Mouse (Mus musculus) cerebellum, adult 2 months (tissue): ENCODE data around the gene Spag16. TPM values are rescaled to one million over a fixed set of nuclear protein-coding genes. Genes with fewer than 3 reads are reported as not detected.
"Not testable (repeated sequence)": the region's sequence is repeated elsewhere in the genome, so short reads cannot be mapped to it uniquely, and the experiment has no call there.

ENCODE experiments used
- DNase-seq, 2 experiments: peaks; one replicate each; pipeline ENCODE4 v3.0.0; 2021
- H3K27ac ChIP-seq: fragments of 200-500 bp; 2 replicates; pipeline ENCODE4 v1.5.1; 2012; ENCODE audit warnings: low read length, control low read depth, inconsistent platforms; ENCODE audit not compliant: insufficient read depth
- H3K27me3 ChIP-seq: fragments of 200-500 bp; 2 replicates; pipeline ENCODE4 v1.6.1; 2012; ENCODE audit warnings: inconsistent platforms, mild to moderate bottlenecking, low read length, moderate library complexity; ENCODE audit not compliant: control insufficient read depth, insufficient read depth
- H3K4me1 ChIP-seq: fragments of 200-500 bp; 2 replicates; pipeline ENCODE4 v1.6.1; 2011; ENCODE audit warnings: low read length; ENCODE audit not compliant: control insufficient read depth, insufficient read depth
- H3K4me3 ChIP-seq: fragments of 200-500 bp; replicated peaks from 2 replicates; pipeline ENCODE3; 2011; ENCODE audit warnings: mild to moderate bottlenecking, low read depth, low read length, control low read depth; ENCODE audit not compliant: insufficient read depth
- CTCF ChIP-seq: fragments of 200-500 bp; IDR thresholded peaks from 2 replicates; pipeline ENCODE4 v1.5.1; 2011; ENCODE audit warnings: low read depth, mild to moderate bottlenecking, control low read depth, low read length, moderate library complexity, borderline replicate concordance; ENCODE audit not compliant: insufficient read depth
- POLR2A ChIP-seq: fragments of 200-500 bp; IDR thresholded peaks from 2 replicates; pipeline ENCODE4 v1.6.1; 2011; ENCODE audit warnings: low read length, control low read depth, borderline replicate concordance; ENCODE audit not compliant: insufficient read depth
- WGBS: fragments of 180-500 bp; shearing (Covaris S2); methylation state at CpG from one replicate; pipeline ENCODE4 v1.1.7; 2018; 5-methylcytosine and 5-hydroxymethylcytosine counted together
- polyA plus RNA-seq: library from polyadenylated mRNA; depleted of rRNA; stranded (reverse); fragments of >200 nt; gene quantifications from 2 replicates; pipeline ENCODE4 v1.2.3, GENCODE M21; 2012; rRNA removed

Gene Spag16
- 0.61 and 1.7 TPM in 2 replicates for polyA plus RNA-seq

- DNase-seq = peak; percentile 7 to 8
- TF ChIP-seq POLR2A (no peak), CTCF (no peak)
- H3K4me3 ChIP-seq = no peak within 1 kb of the TSS
- WGBS = 8% methylated on average over 38 of the region's 38 CpGs
- H3K4me1 ChIP-seq = no peaks in the 10 kb centered on the region
- H3K27me3 ChIP-seq = no peaks in the 10 kb centered on the region; the same call in 1 of the 2 replicates
- no peak within 1 kb of the TSS for H3K27ac ChIP-seq
Observed at GRCm38 (mm10) chr1:69826806-69827703, at the start of gene Spag16. Gene Spag16 (plus strand): TSS chr1:69826970.

GRCm38 (mm10) chr1:69785129-69785528 lies 41.6 kb upstream of the Spag16 start:
- peak in 1 of 2 experiments; percentile 31 for DNase-seq
- TF ChIP-seq CTCF (no peak), POLR2A (no peak)
- Histone ChIP-seq H3K4me3 (no peak overlapping the region), H3K27me3 (no peaks in the 10 kb centered on the region), H3K4me1 (no peaks in the 10 kb centered on the region), H3K27ac (no peak overlapping the region)
- 2% methylated on average over 6 of the region's 6 CpGs for WGBS

- TF ChIP-seq POLR2A (no peak), CTCF (no peak)
- Histone ChIP-seq H3K27me3 (no peaks in the 10 kb centered on the region), H3K4me1 (no peaks in the 10 kb centered on the region), H3K4me3 (no peak overlapping the region), H3K27ac (no peak overlapping the region)
- DNase-seq = no peak
- 63% methylated on average over 6 of the region's 6 CpGs for WGBS
Observed at GRCm38 (mm10) chr1:69786716-69787115, 40.1 kb upstream of the Spag16 start.

GRCm38 (mm10) chr1:69787379-69787778 lies 39.4 kb upstream of the Spag16 start:
- no peak for DNase-seq
- no peak overlapping the region for H3K27ac ChIP-seq
- no peaks in the 10 kb centered on the region for H3K27me3 ChIP-seq
- WGBS = 63% methylated on average over 12 of the region's 12 CpGs
- H3K4me3 ChIP-seq = no peak overlapping the region
- no peak for TF ChIP-seq POLR2A
- H3K4me1 ChIP-seq = no peaks in the 10 kb centered on the region

- Histone ChIP-seq H3K27me3 (no peaks in the 10 kb centered on the region), H3K27ac (no peak overlapping the region), H3K4me1 (no peaks in the 10 kb centered on the region), H3K4me3 (no peak overlapping the region)
- TF ChIP-seq CTCF (peak; percentile 61), POLR2A (no peak)
- 29% methylated on average over 28 of the region's 28 CpGs for WGBS
- peak; percentile 46 to 48 for DNase-seq
Observed at GRCm38 (mm10) chr1:69790337-69791250, 36.2 kb upstream of the Spag16 start.

GRCm38 (mm10) chr1:69798948-69799565 lies 27.7 kb upstream of the Spag16 start:
- no peaks in the 10 kb centered on the region for H3K27me3 ChIP-seq
- 85% methylated on average over 7 of the region's 7 CpGs for WGBS
- no peak for DNase-seq
- TF ChIP-seq CTCF (no peak), POLR2A (no peak)
- no peaks in the 10 kb centered on the region for H3K4me1 ChIP-seq
- no peak overlapping the region for H3K4me3 ChIP-seq
- H3K27ac ChIP-seq = no peak overlapping the region

GRCm38 (mm10) chr1:69810161-69810560 lies 16.6 kb upstream of the Spag16 start:
- WGBS = 92% methylated on average over 2 of the region's 2 CpGs
- TF ChIP-seq POLR2A (no peak), CTCF (no peak)
- Histone ChIP-seq H3K4me3 (no peak overlapping the region), H3K4me1 (no peaks in the 10 kb centered on the region), H3K27me3 (no peaks in the 10 kb centered on the region), H3K27ac (no peak overlapping the region)
- DNase-seq = no peak

- not testable (repeated sequence) for DNase-seq, H3K4me3 ChIP-seq, H3K27me3 ChIP-seq, H3K4me1 ChIP-seq, H3K27ac ChIP-seq
- 89% methylated on average over 5 of the region's 5 CpGs for WGBS
Observed at GRCm38 (mm10) chr1:69825635-69826034, 1.1 kb upstream of the Spag16 start.
